Mouse (Mus musculus) midbrain, embryonic 16.5 days (tissue): ENCODE data around the gene Cnn1. TPM values are rescaled to one million over a fixed set of nuclear protein-coding genes. Genes with fewer than 3 reads are reported as not detected.
A peak's percentile ranks its signal among the peaks of the same experiment; 100 is the strongest.

Experiments
- ATAC-seq: fragments of 200-750 bp; cut with Nextera tagmentation; 2 replicates; pipeline ENCODE4 v1.8.0; 2017; ENCODE audit warnings: moderate TSS enrichment
- H3K27ac ChIP-seq: fragments of 300-500 bp; sonication (generic); 2 replicates; pipeline ENCODE4 v1.5.1; 2014; ENCODE audit warnings: mild to moderate bottlenecking, low read length, mixed read lengths
- H3K27me3 ChIP-seq: fragments of 300-500 bp; sonication (generic); 2 replicates; pipeline ENCODE4 v1.6.1; 2014; ENCODE audit warnings: low read depth, low read length, mixed read lengths; ENCODE audit not compliant: control insufficient read depth, insufficient read depth
- H3K36me3 ChIP-seq: fragments of 300-500 bp; sonication (generic); 2 replicates; pipeline ENCODE4 v1.6.1; 2014; ENCODE audit warnings: mild to moderate bottlenecking, low read length, moderate library complexity, mixed read lengths; ENCODE audit not compliant: control insufficient read depth, insufficient read depth
- H3K4me1 ChIP-seq: fragments of 300-500 bp; sonication (generic); 2 replicates; pipeline ENCODE4 v1.6.1; 2014; ENCODE audit warnings: mild to moderate bottlenecking, low read length, mixed read lengths; ENCODE audit not compliant: control insufficient read depth, insufficient read depth
- H3K4me2 ChIP-seq: fragments of 300-500 bp; sonication (generic); 2 replicates; pipeline ENCODE4 v1.6.1; 2014; ENCODE audit warnings: mild to moderate bottlenecking, low read length, mixed read lengths
- H3K4me3 ChIP-seq: fragments of 300-500 bp; sonication (generic); 2 replicates; pipeline ENCODE4 v1.5.1; 2014; ENCODE audit warnings: low read depth, mild to moderate bottlenecking, low read length, moderate library complexity, mixed read lengths
- H3K9ac ChIP-seq: fragments of 300-500 bp; sonication (generic); 2 replicates; pipeline ENCODE4 v1.6.1; 2014; ENCODE audit warnings: low read depth, low read length, mixed read lengths
- H3K9me3 ChIP-seq: fragments of 300-500 bp; sonication (generic); replicated peaks from 2 replicates; pipeline ENCODE4 v1.6.1; 2014; ENCODE audit warnings: mild to moderate bottlenecking, low read length, mixed read lengths; ENCODE audit not compliant: control insufficient read depth, poor library complexity, severe bottlenecking
- WGBS: fragments of 180-500 bp; shearing (Covaris S2); extraction: QIAGEN DNeasy Blood & Tissue Kit; methylation state at CpG from one replicate; pipeline ENCODE4 v1.1.7; 2014; 5-methylcytosine and 5-hydroxymethylcytosine counted together
- polyA plus RNA-seq: library from polyadenylated mRNA; unstranded; fragments of >200 nt; fragmentation: Nextera tagmentation; extraction: Ambion mirVana; gene quantifications from 2 replicates; pipeline ENCODE4 v1.2.1, GENCODE M21; 2015

The Cnn1 gene
- polyA plus RNA-seq, 1 experiment from 2014 or later, result 0.88 TPM

GRCm38 (mm10) chr9:22131226-22131981 lies 32.4 kb downstream of the Cnn1 start:
- no peak for ATAC-seq

GRCm38 (mm10) chr9:22132220-22132619 lies 33.2 kb downstream of the Cnn1 start:
- Histone ChIP-seq H3K4me2 (no peak overlapping the region; the same call in 1 of the 2 replicates), H3K9me3 (no peaks in the 10 kb centered on the region), H3K27me3 (peaks cover 20% of the 10 kb centered on the region), H3K4me1 (peaks cover 4% of the 10 kb centered on the region; the same call in 1 of the 2 replicates), H3K9ac (no peak overlapping the region), H3K36me3 (no peaks in the 10 kb centered on the region), H3K27ac (no peak overlapping the region), H3K4me3 (no peak overlapping the region)
- 58% methylated on average over 11 of the region's 11 CpGs for WGBS
- no peak for ATAC-seq

More at GRCm38 (mm10) chr9:22131226-22131981, 32.4 kb downstream of the Cnn1 start:
- no peak overlapping the region for H3K4me3 ChIP-seq
- no peaks in the 10 kb centered on the region for H3K9me3 ChIP-seq
- H3K36me3 ChIP-seq, result no peaks in the 10 kb centered on the region
- peaks cover 20% of the 10 kb centered on the region for H3K27me3 ChIP-seq
- H3K9ac ChIP-seq, result no peak overlapping the region
- H3K4me2 ChIP-seq, result peak overlapping the region; percentile 14; the same call in 1 of the 2 replicates
- H3K27ac ChIP-seq, result no peak overlapping the region
- WGBS, result 3% methylated on average over 31 of the region's 35 CpGs
- H3K4me1 ChIP-seq, result peaks cover 4% of the 10 kb centered on the region; the same call in 1 of the 2 replicates

GRCm38 (mm10) chr9:22134246-22134890 lies 35.4 kb downstream of the Cnn1 start:
- H3K4me3 ChIP-seq, result no peak overlapping the region
- peaks cover 18% of the 10 kb centered on the region for H3K27me3 ChIP-seq
- no peak for ATAC-seq
- WGBS, result 86% methylated on average over 7 of the region's 7 CpGs
- peaks cover 4% of the 10 kb centered on the region; the same call in 1 of the 2 replicates for H3K4me1 ChIP-seq
- H3K36me3 ChIP-seq, result no peaks in the 10 kb centered on the region
- no peak overlapping the region for H3K4me2 ChIP-seq
- H3K9me3 ChIP-seq, result no peaks in the 10 kb centered on the region
- no peak overlapping the region for H3K27ac ChIP-seq
- no peak overlapping the region for H3K9ac ChIP-seq

GRCm38 (mm10) chr9:22134988-22135643 lies 36.1 kb downstream of the Cnn1 start:
- no peak overlapping the region for H3K9ac ChIP-seq
- H3K27ac ChIP-seq, result no peak overlapping the region
- peaks cover 4% of the 10 kb centered on the region; the same call in 1 of the 2 replicates for H3K4me1 ChIP-seq
- WGBS, result 81% methylated on average over 9 of the region's 9 CpGs
- H3K36me3 ChIP-seq, result no peaks in the 10 kb centered on the region
- H3K4me2 ChIP-seq, result no peak overlapping the region
- H3K4me3 ChIP-seq, result no peak overlapping the region
- ATAC-seq, result no peak
- no peaks in the 10 kb centered on the region for H3K9me3 ChIP-seq
- H3K27me3 ChIP-seq, result peaks cover 13% of the 10 kb centered on the region

- 74% methylated on average over 7 of the region's 7 CpGs for WGBS
- H3K9me3 ChIP-seq, result no peaks in the 10 kb centered on the region
- no peak within 1 kb of the TSS for H3K4me3 ChIP-seq
- H3K4me2 ChIP-seq, result no peak within 1 kb of the TSS
- H3K27ac ChIP-seq, result no peak within 1 kb of the TSS
- H3K4me1 ChIP-seq, result peaks cover 4% of the 10 kb centered on the region; the same call in 1 of the 2 replicates
- no peaks in the 10 kb centered on the region for H3K36me3 ChIP-seq
- ATAC-seq, result no peak
- H3K27me3 ChIP-seq, result peaks cover 13% of the 10 kb centered on the region
- no peak within 1 kb of the TSS for H3K9ac ChIP-seq
Observed at GRCm38 (mm10) chr9:22135644-22136390, 36.8 kb downstream of the Cnn1 start, which contains the start of gene Acp5. Gene Acp5, minus strand, starts transcription at chr9:22135711.

GRCm38 (mm10) chr9:22136765-22137547 lies 37.9 kb downstream of the Cnn1 start:
- H3K9me3 ChIP-seq, result no peaks in the 10 kb centered on the region
- no peaks in the 10 kb centered on the region for H3K4me1 ChIP-seq
- no peaks in the 10 kb centered on the region for H3K36me3 ChIP-seq
- H3K4me2 ChIP-seq, result no peak overlapping the region
- no peak for ATAC-seq
- H3K9ac ChIP-seq, result no peak overlapping the region
- no peak overlapping the region for H3K27ac ChIP-seq
- 14% methylated on average over 23 of the region's 23 CpGs for WGBS
- H3K27me3 ChIP-seq, result peaks cover 5% of the 10 kb centered on the region
- H3K4me3 ChIP-seq, result no peak overlapping the region

- no peak for ATAC-seq
- H3K4me3 ChIP-seq, result no peak overlapping the region
- 27% methylated on average over 2 of the region's 2 CpGs for WGBS
- H3K9me3 ChIP-seq, result no peaks in the 10 kb centered on the region
- H3K9ac ChIP-seq, result no peak overlapping the region
- no peaks in the 10 kb centered on the region for H3K36me3 ChIP-seq
- H3K4me1 ChIP-seq, result no peaks in the 10 kb centered on the region
- no peak overlapping the region for H3K4me2 ChIP-seq
- H3K27ac ChIP-seq, result no peak overlapping the region
- H3K27me3 ChIP-seq, result no peaks in the 10 kb centered on the region
Observed at GRCm38 (mm10) chr9:22138480-22138879, 39.5 kb downstream of the Cnn1 start.

GRCm38 (mm10) chr9:22139746-22140145 lies 40.7 kb downstream of the Cnn1 start:
- Histone ChIP-seq H3K27ac (no peak overlapping the region), H3K9me3 (no peaks in the 10 kb centered on the region), H3K4me1 (no peaks in the 10 kb centered on the region), H3K36me3 (no peaks in the 10 kb centered on the region), H3K4me3 (no peak overlapping the region), H3K27me3 (no peaks in the 10 kb centered on the region), H3K9ac (no peak overlapping the region), H3K4me2 (no peak overlapping the region)
- no peak for ATAC-seq
- 92% methylated on average over 5 of the region's 5 CpGs for WGBS
